Mouse (Mus musculus) inflammation-experienced regulatory T-cells, adult 16 weeks (primary cell): ENCODE measurements around the gene F2rl2. TPM values are rescaled to one million over a fixed set of nuclear protein-coding genes. Genes with fewer than 3 reads are reported as not detected.

Experiments used
- polyA plus RNA-seq: library from polyadenylated mRNA; unstranded; fragments of 100-300 nt; shearing (Covaris generic); gene quantifications from one replicate; pipeline ENCODE4 v1.2.1, GENCODE M21; 2017

Gene F2rl2
- 2.5 TPM for polyA plus RNA-seq

GRCm38 (mm10) chr13:95696654-95697163, at the start of gene F2rl2:
F2rl2 (plus strand) TSS chr13:95696853.

Other genes with a start within 250 kb of the F2rl2 start
- gene S100z, start 218.1 kb upstream of the F2rl2 start, polyA plus RNA-seq, result not detected
- gene F2rl1, start 171.6 kb upstream of the F2rl2 start, polyA plus RNA-seq, result 23.2 TPM
- gene F2r, start 78.4 kb upstream of the F2rl2 start, polyA plus RNA-seq, result 61.3 TPM
- 20.8 TPM for gene Iqgap2, start 195.1 kb downstream of the F2rl2 start, polyA plus RNA-seq